Comparison of ENCODE assay signal across 34 mouse cellular contexts in genomic region chr13:98673922-98674321, GRCm38 (mm10). TPM values are rescaled to one million over a fixed set of nuclear protein-coding genes. Genes with fewer than 3 reads are reported as not detected.
"Had no signal": no experiment of that assay in that cellular context is flagged by ENCODE, and none has a peak within 500 bp of the region (broad histone marks: within the 10 kb centered on the region; RNA-seq: fewer than 3 reads in every experiment).

No protein-coding gene starts in this region.

- ATAC-seq: hindbrain, embryonic 16.5 days; inflammation-experienced regulatory T-cells, adult 6 months; intestine, embryonic 15.5 days; intestine, postnatal 0 days; liver, postnatal 0 days had no signal

- H3K36me3 ChIP-seq: heart, embryonic 12.5 days; hindbrain, embryonic 10.5 days; hindbrain, embryonic 12.5 days; intestine, embryonic 15.5 days; limb, embryonic 10.5 days; limb, embryonic 12.5 days; liver, embryonic 13.5 days; liver, embryonic 15.5 days had no signal

- H3K4me3 ChIP-seq: gastrocnemius, adult 2 months; heart, adult 2 months; heart, embryonic 12.5 days; hindbrain, embryonic 10.5 days; hindbrain, embryonic 12.5 days; intestine, embryonic 15.5 days; layer of hippocampus, adult 2 months; left cerebral cortex, adult 2 months; limb, embryonic 10.5 days; limb, embryonic 12.5 days; liver, embryonic 13.5 days; liver, embryonic 15.5 days had no signal

- H3K9ac ChIP-seq: heart, embryonic 12.5 days; hindbrain, embryonic 12.5 days; hindbrain, embryonic 14.5 days; intestine, embryonic 15.5 days; limb, embryonic 12.5 days; liver, embryonic 13.5 days; liver, embryonic 15.5 days; liver, postnatal 0 days had no signal

- H3K4me1 ChIP-seq: heart, embryonic 12.5 days; hindbrain, embryonic 10.5 days; hindbrain, embryonic 12.5 days; limb, embryonic 12.5 days; liver, embryonic 13.5 days; liver, embryonic 15.5 days had no signal

- H3K27ac ChIP-seq: gastrocnemius, adult 2 months; heart, adult 2 months; hindbrain, embryonic 10.5 days; hindbrain, embryonic 12.5 days; hindbrain, embryonic 14.5 days; intestine, embryonic 15.5 days; kidney, postnatal 0 days; layer of hippocampus, adult 2 months; left cerebral cortex, adult 2 months; limb, embryonic 10.5 days; limb, embryonic 12.5 days; liver, embryonic 13.5 days; liver, embryonic 15.5 days had no signal

- H3K4me2 ChIP-seq: heart, embryonic 12.5 days; hindbrain, embryonic 12.5 days; hindbrain, embryonic 14.5 days; intestine, embryonic 15.5 days; limb, embryonic 12.5 days; liver, embryonic 11.5 days; liver, embryonic 13.5 days; liver, embryonic 15.5 days had no signal

- H3K27me3 ChIP-seq: heart, embryonic 12.5 days; hindbrain, embryonic 12.5 days; intestine, embryonic 15.5 days; liver, embryonic 13.5 days; liver, embryonic 15.5 days had no signal

- DNase-seq: gastrocnemius, adult 2 months; gastrocnemius, postnatal 10 days; gastrocnemius, postnatal 25 days; heart, adult 2 months; heart, postnatal 10 days; heart, postnatal 4 days; kidney, adult 18-20 months; liver, embryonic 13.5 days; liver, postnatal 0 days had no signal

- H3K9me3 ChIP-seq: hindbrain, embryonic 10.5 days; hindbrain, embryonic 12.5 days; intestine, embryonic 15.5 days; limb, embryonic 10.5 days; limb, embryonic 12.5 days; liver, embryonic 13.5 days; liver, embryonic 15.5 days had no signal

RNA-seq across cellular contexts. Expression of gene Tmem171, which starts 20.7 kb away (rescaled TPM):
- total RNA-seq: gastrocnemius, postnatal 4 days; granulocyte monocyte progenitor cell, adult 5-6 weeks; layer of hippocampus, postnatal 10 days; left cerebral cortex, postnatal 36 days had no signal
- polyA plus RNA-seq: hindbrain, embryonic 10.5 days; hindbrain, embryonic 14.5 days; limb, embryonic 10.5 days; liver, embryonic 13.5 days had no signal

RNA-seq across cellular contexts. Expression of gene Tmem174, which starts 36.7 kb away (rescaled TPM):
- total RNA-seq: gastrocnemius, adult 2 months; gastrocnemius, postnatal 10 days; gastrocnemius, postnatal 25 days; gastrocnemius, postnatal 4 days; granulocyte monocyte progenitor cell, adult 5-6 weeks; heart, adult 2 months; heart, postnatal 10 days; heart, postnatal 25 days; heart, postnatal 4 days; layer of hippocampus, postnatal 10 days; layer of hippocampus, postnatal 25 days; left cerebral cortex, postnatal 14 days; left cerebral cortex, postnatal 36 days had no signal
- polyA plus RNA-seq: heart, adult 2 months; heart, embryonic 12.5 days; heart, embryonic 14.5 days; heart, embryonic 16.5 days; hindbrain, embryonic 10.5 days; hindbrain, embryonic 12.5 days; hindbrain, embryonic 14.5 days; inflammation-experienced regulatory T-cells, adult 6 months; limb, embryonic 10.5 days; limb, embryonic 12.5 days; limb, embryonic 14.5 days; liver, embryonic 11.5 days; liver, embryonic 13.5 days; liver, embryonic 15.5 days; liver, postnatal 0 days had no signal
